Mouse (Mus musculus) stomach, embryonic 15.5 days (tissue): ENCODE results near the gene Cldn7. TPM values are rescaled to one million over a fixed set of nuclear protein-coding genes. Genes with fewer than 3 reads are reported as not detected.

ENCODE experiments used
- ATAC-seq: fragments of 200-750 bp; cut with Nextera tagmentation; 2 replicates; pipeline ENCODE4 v1.8.0; 2017; ENCODE audit warnings: low read depth, moderate number of reproducible peaks, moderate TSS enrichment; ENCODE audit not compliant: insufficient read depth, low FRiP score
- H3K27ac ChIP-seq: fragments of 300-500 bp; sonication (generic); 2 replicates; pipeline ENCODE4 v1.5.1; 2015; ENCODE audit warnings: mild to moderate bottlenecking, inconsistent platforms
- H3K27me3 ChIP-seq: fragments of 300-500 bp; sonication (generic); replicated peaks from 2 replicates; pipeline ENCODE4 v1.6.1; 2015; ENCODE audit warnings: inconsistent platforms
- H3K36me3 ChIP-seq: fragments of 300-500 bp; sonication (generic); 2 replicates; pipeline ENCODE4 v1.6.1; 2015; ENCODE audit warnings: inconsistent platforms
- H3K4me1 ChIP-seq: fragments of 300-500 bp; sonication (generic); 2 replicates; pipeline ENCODE4 v1.6.1; 2015; ENCODE audit warnings: inconsistent platforms
- H3K4me2 ChIP-seq: fragments of 300-500 bp; sonication (generic); 2 replicates; pipeline ENCODE4 v1.6.1; 2015; ENCODE audit warnings: mild to moderate bottlenecking, inconsistent platforms
- H3K4me3 ChIP-seq: fragments of 300-500 bp; sonication (generic); replicated peaks from 2 replicates; pipeline ENCODE4 v1.5.1; 2015; ENCODE audit warnings: inconsistent platforms
- H3K9ac ChIP-seq: fragments of 300-500 bp; sonication (generic); 2 replicates; pipeline ENCODE4 v1.6.1; 2015; ENCODE audit warnings: inconsistent platforms
- H3K9me3 ChIP-seq: fragments of 300-500 bp; sonication (generic); 2 replicates; pipeline ENCODE4 v1.6.1; 2016; ENCODE audit warnings: inconsistent platforms
- WGBS: fragments of 180-500 bp; shearing (Covaris S2); methylation state at CpG from one replicate; pipeline ENCODE4 v1.1.7; 2015; 5-methylcytosine and 5-hydroxymethylcytosine counted together
- polyA plus RNA-seq: library from polyadenylated mRNA; unstranded; fragments of >200 nt; fragmentation: Nextera tagmentation; extraction: Ambion mirVana; gene quantifications from 2 replicates; pipeline ENCODE4 v1.2.1, GENCODE M21; 2015

The Cldn7 gene
- polyA plus RNA-seq, 1 experiment from 2014 or later: 438 TPM

GRCm38 (mm10) chr11:69965271-69966005, 859 bp downstream of the Cldn7 start:
- Histone ChIP-seq H3K9me3 (no peaks in the 10 kb centered on the region), H3K4me2 (peak overlapping the region; percentile 70), H3K4me3 (peak overlapping the region; percentile 49), H3K9ac (peak overlapping the region; percentile 49), H3K27me3 (peaks cover 30% of the 10 kb centered on the region), H3K4me1 (peaks cover 10% of the 10 kb centered on the region; the same call in 1 of the 2 replicates), H3K27ac (peak overlapping the region; percentile 91), H3K36me3 (peaks cover 7% of the 10 kb centered on the region; the same call in 1 of the 2 replicates)
- ATAC-seq: peak; percentile 76
- 3% methylated on average over 47 of the region's 49 CpGs for WGBS

- H3K4me2 ChIP-seq: peak overlapping the region; percentile 70
- peak; percentile 76 for ATAC-seq
- peak overlapping the region; percentile 91 for H3K27ac ChIP-seq
- H3K36me3 ChIP-seq: peaks cover 10% of the 10 kb centered on the region; the same call in 1 of the 2 replicates
- H3K9ac ChIP-seq: peak overlapping the region; percentile 49
- peaks cover 10% of the 10 kb centered on the region; the same call in 1 of the 2 replicates for H3K4me1 ChIP-seq
- peak overlapping the region; percentile 49 for H3K4me3 ChIP-seq
- 2% methylated on average over 59 of the region's 59 CpGs for WGBS
- H3K9me3 ChIP-seq: no peaks in the 10 kb centered on the region
- peaks cover 30% of the 10 kb centered on the region for H3K27me3 ChIP-seq
These were observed 1.7 kb downstream of the Cldn7 start for GRCm38 (mm10) chr11:69966006-69966859.

GRCm38 (mm10) chr11:69966860-69967517, 2.4 kb downstream of the Cldn7 start:
- 32% methylated on average over 17 of the region's 17 CpGs for WGBS
- no peak for ATAC-seq
- peaks cover 30% of the 10 kb centered on the region for H3K27me3 ChIP-seq
- 0 out of 2 replicates have a peak overlapping the region, but pooled peaks have one; percentile 49 for H3K9ac ChIP-seq
- H3K9me3 ChIP-seq: no peaks in the 10 kb centered on the region
- H3K27ac ChIP-seq: peak overlapping the region; percentile 91
- peak overlapping the region; percentile 49 for H3K4me3 ChIP-seq
- peaks cover 14% of the 10 kb centered on the region for H3K36me3 ChIP-seq
- H3K4me1 ChIP-seq: peaks cover 10% of the 10 kb centered on the region; the same call in 1 of the 2 replicates
- peak overlapping the region; percentile 70 for H3K4me2 ChIP-seq

GRCm38 (mm10) chr11:69968793-69969192, 4.2 kb downstream of the Cldn7 start:
- H3K9ac ChIP-seq: no peak overlapping the region
- peaks cover 20% of the 10 kb centered on the region for H3K36me3 ChIP-seq
- H3K27ac ChIP-seq: no peak overlapping the region
- H3K27me3 ChIP-seq: peaks cover 30% of the 10 kb centered on the region
- H3K4me1 ChIP-seq: peaks cover 10% of the 10 kb centered on the region; the same call in 1 of the 2 replicates
- H3K9me3 ChIP-seq: no peaks in the 10 kb centered on the region
- no peak overlapping the region for H3K4me3 ChIP-seq
- 68% methylated on average over 4 of the region's 4 CpGs for WGBS
- no peak for ATAC-seq
- no peak overlapping the region for H3K4me2 ChIP-seq

- 71% methylated on average over 6 of the region's 6 CpGs for WGBS
- H3K4me1 ChIP-seq: peaks cover 10% of the 10 kb centered on the region; the same call in 1 of the 2 replicates
- peaks cover 20% of the 10 kb centered on the region for H3K27me3 ChIP-seq
- no peak overlapping the region for H3K9ac ChIP-seq
- no peak overlapping the region for H3K4me3 ChIP-seq
- peaks cover 28% of the 10 kb centered on the region for H3K36me3 ChIP-seq
- H3K27ac ChIP-seq: 0 out of 2 replicates have a peak overlapping the region, but pooled peaks have one; percentile 31
- H3K4me2 ChIP-seq: no peak overlapping the region
- H3K9me3 ChIP-seq: no peaks in the 10 kb centered on the region
- no peak for ATAC-seq
These were observed 5.6 kb downstream of the Cldn7 start for GRCm38 (mm10) chr11:69970222-69970621.

GRCm38 (mm10) chr11:69970775-69971174, 6.2 kb downstream of the Cldn7 start:
- H3K27ac ChIP-seq: 0 out of 2 replicates have a peak overlapping the region, but pooled peaks have one; percentile 31
- WGBS: 60% methylated on average over 3 of the region's 3 CpGs
- peaks cover 29% of the 10 kb centered on the region for H3K36me3 ChIP-seq
- no peak overlapping the region for H3K9ac ChIP-seq
- no peak for ATAC-seq
- H3K9me3 ChIP-seq: no peaks in the 10 kb centered on the region
- no peak overlapping the region for H3K4me2 ChIP-seq
- no peak overlapping the region for H3K4me3 ChIP-seq
- H3K4me1 ChIP-seq: peaks cover 10% of the 10 kb centered on the region; the same call in 1 of the 2 replicates
- H3K27me3 ChIP-seq: peaks cover 16% of the 10 kb centered on the region

- Histone ChIP-seq H3K4me3 (no peak overlapping the region), H3K27me3 (no peaks in the 10 kb centered on the region), H3K9ac (no peak overlapping the region), H3K27ac (no peak overlapping the region), H3K4me1 (no peaks in the 10 kb centered on the region), H3K4me2 (no peak overlapping the region), H3K36me3 (peaks cover 35% of the 10 kb centered on the region), H3K9me3 (no peaks in the 10 kb centered on the region)
- 94% methylated on average over 2 of the region's 2 CpGs for WGBS
- no peak for ATAC-seq
These were observed 10.3 kb downstream of the Cldn7 start for GRCm38 (mm10) chr11:69974907-69975306.

- ATAC-seq: no peak
- H3K36me3 ChIP-seq: peaks cover 28% of the 10 kb centered on the region
- H3K27ac ChIP-seq: no peak overlapping the region
These were observed 11.7 kb downstream of the Cldn7 start for GRCm38 (mm10) chr11:69976271-69976670.

GRCm38 (mm10) chr11:69979827-69980195, 15.2 kb downstream of the Cldn7 start:
- no peak for ATAC-seq
- H3K9ac ChIP-seq: peak overlapping the region; percentile 51
- peaks cover 15% of the 10 kb centered on the region for H3K4me1 ChIP-seq
- peak overlapping the region; percentile 98 for H3K4me3 ChIP-seq
- no peaks in the 10 kb centered on the region for H3K9me3 ChIP-seq
- WGBS: under 1% methylated on average over 16 of the region's 16 CpGs
- peak overlapping the region; percentile 74 for H3K4me2 ChIP-seq
- peak overlapping the region; percentile 100 for H3K27ac ChIP-seq
- H3K36me3 ChIP-seq: peaks cover 22% of the 10 kb centered on the region
- no peaks in the 10 kb centered on the region for H3K27me3 ChIP-seq

More at GRCm38 (mm10) chr11:69976271-69976670, 11.7 kb downstream of the Cldn7 start:
- Histone ChIP-seq H3K9ac (no peak overlapping the region), H3K4me1 (no peaks in the 10 kb centered on the region), H3K27me3 (no peaks in the 10 kb centered on the region), H3K4me2 (no peak overlapping the region), H3K4me3 (no peak overlapping the region), H3K9me3 (no peaks in the 10 kb centered on the region)
- WGBS: 82% methylated on average over 4 of the region's 4 CpGs

- H3K9me3 ChIP-seq: no peaks in the 10 kb centered on the region
- peaks cover 21% of the 10 kb centered on the region for H3K36me3 ChIP-seq
- ATAC-seq: peak; percentile 95
- H3K4me1 ChIP-seq: peaks cover 15% of the 10 kb centered on the region
- H3K4me2 ChIP-seq: peak overlapping the region; percentile 74
- peak overlapping the region; percentile 100 for H3K27ac ChIP-seq
- peak overlapping the region; percentile 68 for H3K9ac ChIP-seq
- peak overlapping the region; percentile 98 for H3K4me3 ChIP-seq
- H3K27me3 ChIP-seq: no peaks in the 10 kb centered on the region
- WGBS: under 1% methylated on average over 44 of the region's 60 CpGs
These were observed 15.9 kb downstream of the Cldn7 start for GRCm38 (mm10) chr11:69980196-69981140.
